Mouse (Mus musculus) embryo, embryonic 11 days (tissue): Measurements from ENCODE around the gene Homer1.
A peak's percentile ranks its signal among the peaks of the same experiment; 100 is the strongest.

Experiments used
- DNase-seq: peaks from one replicate; pipeline ENCODE4 v3.0.0-alpha.2; 2015

The Homer1 gene

GRCm38 (mm10) chr13:93299316-93299715, at the start of gene Homer1:
TSS of gene Homer1 (plus strand) at chr13:93299635.
- DNase-seq: no peak

- DNase-seq: no peak
Measured at GRCm38 (mm10) chr13:93251732-93252131, 47.7 kb upstream of the Homer1 start.

GRCm38 (mm10) chr13:93252175-93252574, 47.3 kb upstream of the Homer1 start:
- DNase-seq: no peak

- no peak for DNase-seq
Measured at GRCm38 (mm10) chr13:93252941-93253340, 46.5 kb upstream of the Homer1 start.

GRCm38 (mm10) chr13:93267151-93267550, 32.3 kb upstream of the Homer1 start:
- DNase-seq: no peak

- DNase-seq: no peak
Measured at GRCm38 (mm10) chr13:93300581-93300980, 1.1 kb downstream of the Homer1 start.

- no peak for DNase-seq
Measured at GRCm38 (mm10) chr13:93301060-93301459, 1.6 kb downstream of the Homer1 start.

- DNase-seq: no peak
Measured at GRCm38 (mm10) chr13:93302846-93303562, 3.6 kb downstream of the Homer1 start.

GRCm38 (mm10) chr13:93303563-93304250, 4.3 kb downstream of the Homer1 start:
- DNase-seq: peak; percentile 95

GRCm38 (mm10) chr13:93304251-93305001, 5.0 kb downstream of the Homer1 start:
- DNase-seq: peak; percentile 82

GRCm38 (mm10) chr13:93305149-93305548, 5.7 kb downstream of the Homer1 start:
- no peak for DNase-seq

- peak; percentile 39 for DNase-seq
Measured at GRCm38 (mm10) chr13:93305636-93306035, 6.2 kb downstream of the Homer1 start.

GRCm38 (mm10) chr13:93306545-93306944, 7.1 kb downstream of the Homer1 start:
- no peak for DNase-seq

GRCm38 (mm10) chr13:93307700-93308099, 8.3 kb downstream of the Homer1 start:
- peak; percentile 43 for DNase-seq

GRCm38 (mm10) chr13:93309295-93309694, 9.9 kb downstream of the Homer1 start:
- no peak for DNase-seq

- DNase-seq: no peak
Measured at GRCm38 (mm10) chr13:93312518-93312917, 13.1 kb downstream of the Homer1 start.

- no peak for DNase-seq
Measured at GRCm38 (mm10) chr13:93314322-93314721, 14.9 kb downstream of the Homer1 start.

GRCm38 (mm10) chr13:93320089-93320488, 20.7 kb downstream of the Homer1 start:
- DNase-seq: no peak

- DNase-seq: no peak
Measured at GRCm38 (mm10) chr13:93326326-93326725, 26.9 kb downstream of the Homer1 start.

GRCm38 (mm10) chr13:93331721-93332120, 32.3 kb downstream of the Homer1 start:
- DNase-seq: no peak

GRCm38 (mm10) chr13:93332491-93332890, 33.1 kb downstream of the Homer1 start:
- no peak for DNase-seq

- DNase-seq: no peak
Measured at GRCm38 (mm10) chr13:93335337-93335736, 35.9 kb downstream of the Homer1 start.

- DNase-seq: peak; percentile 26
Measured at GRCm38 (mm10) chr13:93338394-93338793, 39.0 kb downstream of the Homer1 start.
